Mouse (Mus musculus) testis, adult 2 months (tissue): ENCODE measurements around the gene Ssu72. TPM values are rescaled to one million over a fixed set of nuclear protein-coding genes. Genes with fewer than 3 reads are reported as not detected.
A peak's percentile ranks its signal among the peaks of the same experiment; 100 is the strongest.

ENCODE experiments used
- H3K27ac ChIP-seq: fragments of 200-500 bp; 2 replicates; pipeline ENCODE4 v1.5.1; 2012; ENCODE audit warnings: low read depth, low read length; ENCODE audit not compliant: control insufficient read depth, insufficient read depth
- H3K27me3 ChIP-seq: fragments of 200-500 bp; 2 replicates; pipeline ENCODE4 v1.6.1; 2012; ENCODE audit warnings: mild to moderate bottlenecking, low read length, moderate library complexity; ENCODE audit not compliant: control insufficient read depth, insufficient read depth
- H3K36me3 ChIP-seq: fragments of 200-500 bp; 2 replicates; pipeline ENCODE4 v1.6.1; 2012; ENCODE audit warnings: mild to moderate bottlenecking, low read length; ENCODE audit not compliant: control insufficient read depth, insufficient read depth
- H3K4me1 ChIP-seq: fragments of 200-500 bp; 2 replicates; pipeline ENCODE4 v1.6.1; 2012; ENCODE audit warnings: low read length; ENCODE audit not compliant: control insufficient read depth, insufficient read depth
- H3K4me3 ChIP-seq: fragments of 200-500 bp; 2 replicates; pipeline ENCODE4 v1.5.1; 2012; ENCODE audit warnings: low read depth, mild to moderate bottlenecking, low read length, moderate library complexity, mixed read lengths; ENCODE audit not compliant: control insufficient read depth
- CTCF ChIP-seq: fragments of 200-500 bp; IDR thresholded peaks from 2 replicates; pipeline ENCODE4 v1.5.1; 2012; ENCODE audit warnings: low read depth, mild to moderate bottlenecking, inconsistent platforms, low read length, moderate library complexity; ENCODE audit not compliant: control insufficient read depth, insufficient read depth, insufficient replicate concordance
- POLR2A ChIP-seq: fragments of 200-500 bp; IDR thresholded peaks from 2 replicates; pipeline ENCODE4 v1.6.1; 2012; ENCODE audit warnings: low read depth, mild to moderate bottlenecking, inconsistent platforms, low read length, moderate library complexity; ENCODE audit not compliant: control insufficient read depth
- polyA plus RNA-seq: library from polyadenylated mRNA; depleted of rRNA; stranded (reverse); fragments of >200 nt; gene quantifications from 2 replicates; pipeline ENCODE4 v1.2.3, GENCODE M21; 2012

Ssu72 gene
- polyA plus RNA-seq, 1 experiment: 34.6 TPM

DNA sequence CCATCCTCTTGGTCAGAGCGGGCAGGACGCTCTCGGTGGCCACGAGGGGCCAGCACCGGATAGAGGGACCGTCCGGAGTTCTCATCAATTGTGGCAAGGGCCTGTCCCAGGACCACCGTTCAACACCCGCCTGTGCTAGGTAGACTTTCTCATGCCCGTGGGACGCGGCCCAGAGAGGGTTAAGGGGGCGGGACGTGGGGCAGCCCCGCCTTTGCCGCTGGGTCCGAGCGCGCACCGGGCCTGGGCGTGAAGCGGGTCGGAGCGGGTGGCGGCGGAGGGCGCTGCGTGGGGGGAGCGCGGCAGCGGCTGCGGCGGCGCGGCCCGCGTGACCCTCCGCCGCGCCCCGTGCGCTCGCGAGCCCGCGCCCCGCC lies 10.5 kb upstream of the Ssu72 start, which contains the start of gene Fndc10:
Gene Fndc10 (plus strand): TSS at position 232 of the 371 bp plus-strand sequence.
- no peak within 1 kb of the TSS; the same call in 1 of the 2 replicates for H3K27ac ChIP-seq

GRCm38 (mm10) chr4:155694482-155695401 lies 9.9 kb upstream of the Ssu72 start:
- H3K27ac ChIP-seq: no peak overlapping the region; the same call in 1 of the 2 replicates

More for the DNA sequence above, 10.5 kb upstream of the Ssu72 start, which contains the start of gene Fndc10:
- H3K4me3 ChIP-seq: peak within 1 kb of the TSS; percentile 76
- TF ChIP-seq POLR2A (no peak), CTCF (no peak)
- H3K27me3 ChIP-seq: no peaks in the 10 kb centered on the region
- peaks cover 4% of the 10 kb centered on the region for H3K4me1 ChIP-seq
- no peaks in the 10 kb centered on the region for H3K36me3 ChIP-seq

DNA sequence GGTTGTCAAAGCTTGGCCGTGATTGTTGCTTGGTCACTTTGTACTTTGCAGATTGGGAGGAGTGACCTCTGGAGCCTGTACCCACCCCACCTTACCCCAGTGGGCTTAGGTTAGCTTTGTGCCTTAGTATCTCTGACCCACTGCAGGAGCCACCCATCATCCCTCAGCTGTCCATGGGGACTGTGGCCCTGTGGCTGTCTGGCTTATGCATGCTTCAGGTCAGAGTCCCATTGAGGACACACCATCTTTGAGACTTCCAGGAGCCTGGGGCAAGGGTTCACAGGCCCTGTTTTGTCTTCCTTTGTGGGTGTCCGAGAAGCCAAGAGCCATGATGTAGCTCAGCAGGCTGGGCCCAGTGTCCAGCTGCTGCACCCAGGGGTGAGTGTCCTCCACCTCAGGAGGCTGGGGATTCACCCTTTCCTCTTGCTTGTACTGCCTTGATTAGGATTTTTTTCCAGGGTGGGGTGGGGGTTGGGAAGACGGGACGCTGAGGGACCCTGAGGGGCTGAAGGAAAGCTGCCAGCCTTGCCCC lies 9.0 kb upstream of the Ssu72 start:
- peaks cover 4% of the 10 kb centered on the region for H3K4me1 ChIP-seq
- no peaks in the 10 kb centered on the region for H3K27me3 ChIP-seq
- no peak overlapping the region for H3K4me3 ChIP-seq
- H3K36me3 ChIP-seq: no peaks in the 10 kb centered on the region
- TF ChIP-seq CTCF (no peak), POLR2A (no peak)
- H3K27ac ChIP-seq: no peak overlapping the region

More at GRCm38 (mm10) chr4:155694482-155695401, 9.9 kb upstream of the Ssu72 start:
- TF ChIP-seq CTCF (peak; percentile 23; the same call in 1 of the 2 replicates), POLR2A (no peak)
- peak overlapping the region; percentile 76 for H3K4me3 ChIP-seq
- peaks cover 4% of the 10 kb centered on the region for H3K4me1 ChIP-seq
- no peaks in the 10 kb centered on the region for H3K27me3 ChIP-seq
- H3K36me3 ChIP-seq: no peaks in the 10 kb centered on the region

DNA sequence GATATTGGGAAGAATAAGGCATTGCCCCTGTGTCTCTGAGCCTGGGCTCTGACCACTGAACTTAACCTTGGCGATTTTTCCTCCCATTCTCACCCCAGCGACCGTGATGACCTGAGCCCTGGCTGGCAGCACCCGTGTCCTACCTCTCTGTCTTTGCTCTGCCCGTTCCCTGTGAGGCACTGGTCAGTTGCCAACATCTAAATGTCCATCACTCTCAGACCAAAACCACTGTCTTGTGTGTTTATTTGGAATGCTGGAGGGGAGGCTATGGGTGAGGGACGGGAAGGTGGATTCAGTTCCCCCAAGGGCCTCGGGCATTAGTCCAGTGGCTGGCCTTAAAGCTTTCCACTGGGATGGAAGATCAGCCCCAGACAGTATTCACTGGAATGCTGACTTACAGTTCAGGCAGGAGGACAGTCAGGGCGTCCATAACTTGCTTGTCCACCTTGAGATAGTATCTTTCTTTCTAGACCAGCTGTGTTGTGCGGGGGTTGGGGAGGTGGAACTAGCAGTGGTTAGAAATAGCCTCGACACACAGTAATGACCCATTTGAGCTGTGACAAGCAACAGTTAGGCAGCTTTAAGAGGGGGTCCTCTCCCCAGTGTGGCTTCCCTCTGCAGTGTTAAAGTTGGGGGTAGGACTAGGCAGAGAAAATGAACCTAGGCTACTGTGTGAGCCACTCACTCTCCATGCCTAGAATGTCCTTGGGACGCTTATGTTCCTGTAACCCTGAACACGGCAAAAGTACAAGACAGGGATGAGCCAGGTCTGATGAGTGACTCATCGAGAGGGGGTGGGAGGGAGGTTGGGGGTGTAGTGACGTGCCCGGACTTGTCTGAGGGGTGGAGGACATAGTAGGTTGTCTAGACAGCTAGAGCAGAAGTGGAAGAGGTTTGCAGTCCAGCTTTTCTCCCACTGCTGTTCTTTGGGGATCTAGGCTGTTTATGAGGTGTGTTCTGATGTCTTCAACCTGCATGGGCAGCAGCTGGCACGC lies 8.0 kb upstream of the Ssu72 start:
- Histone ChIP-seq H3K27me3 (no peaks in the 10 kb centered on the region), H3K27ac (peak overlapping the region; percentile 26), H3K36me3 (no peaks in the 10 kb centered on the region), H3K4me3 (no peak overlapping the region), H3K4me1 (peaks cover 4% of the 10 kb centered on the region)
- TF ChIP-seq POLR2A: no peak
- TF ChIP-seq CTCF: no peak

GRCm38 (mm10) chr4:155700425-155700824 lies 4.2 kb upstream of the Ssu72 start:
- H3K27ac ChIP-seq: no peak overlapping the region
- H3K4me1 ChIP-seq: peaks cover 2% of the 10 kb centered on the region
- no peak for TF ChIP-seq POLR2A
- TF ChIP-seq CTCF: no peak

DNA sequence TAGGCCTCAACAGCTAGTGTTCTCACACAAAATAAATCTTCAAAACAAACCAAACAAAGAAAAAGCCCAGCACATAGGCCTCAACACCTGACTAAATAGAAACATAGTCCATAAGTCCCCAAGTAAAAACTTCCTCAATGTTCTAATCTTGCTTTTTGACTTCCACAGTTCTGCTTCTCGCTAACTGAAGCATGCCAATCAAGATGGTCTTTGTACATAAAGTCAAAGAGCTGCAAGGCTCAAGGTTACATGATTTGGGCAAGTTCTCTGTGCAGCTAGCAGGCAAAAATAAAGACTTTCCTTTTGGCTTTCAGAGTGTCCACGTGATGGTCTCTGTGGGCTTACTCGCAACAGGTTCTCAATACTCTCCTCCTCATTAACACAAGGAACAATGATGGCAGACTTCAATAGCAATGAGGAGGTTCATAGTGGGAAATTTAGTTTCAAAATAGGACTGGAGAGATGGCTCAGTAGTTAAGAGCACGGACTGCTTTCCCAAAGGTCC lies 1.1 kb upstream of the Ssu72 start:
- H3K27me3 ChIP-seq: no peaks in the 10 kb centered on the region
- TF ChIP-seq POLR2A: no peak
- TF ChIP-seq CTCF: no peak
- H3K36me3 ChIP-seq: no peaks in the 10 kb centered on the region
- H3K27ac ChIP-seq: no peak overlapping the region
- no peak overlapping the region for H3K4me3 ChIP-seq
- H3K4me1 ChIP-seq: peaks cover 4% of the 10 kb centered on the region

More at GRCm38 (mm10) chr4:155700425-155700824, 4.2 kb upstream of the Ssu72 start:
- no peaks in the 10 kb centered on the region for H3K36me3 ChIP-seq
- no peak overlapping the region for H3K4me3 ChIP-seq
- no peaks in the 10 kb centered on the region for H3K27me3 ChIP-seq
